Mouse (Mus musculus) telencephalon, adult 2 months (tissue): ENCODE results near the gene 9430038I01Rik.
"Not testable (repeated sequence)": the region's sequence is repeated elsewhere in the genome, so short reads cannot be mapped to it uniquely, and the experiment has no call there.

ENCODE experiments used
- DNase-seq: peaks from one replicate; pipeline ENCODE4 v3.0.0-alpha.2; 2011; ENCODE audit warnings: low read depth, low spot score

The 9430038I01Rik gene

DNA sequence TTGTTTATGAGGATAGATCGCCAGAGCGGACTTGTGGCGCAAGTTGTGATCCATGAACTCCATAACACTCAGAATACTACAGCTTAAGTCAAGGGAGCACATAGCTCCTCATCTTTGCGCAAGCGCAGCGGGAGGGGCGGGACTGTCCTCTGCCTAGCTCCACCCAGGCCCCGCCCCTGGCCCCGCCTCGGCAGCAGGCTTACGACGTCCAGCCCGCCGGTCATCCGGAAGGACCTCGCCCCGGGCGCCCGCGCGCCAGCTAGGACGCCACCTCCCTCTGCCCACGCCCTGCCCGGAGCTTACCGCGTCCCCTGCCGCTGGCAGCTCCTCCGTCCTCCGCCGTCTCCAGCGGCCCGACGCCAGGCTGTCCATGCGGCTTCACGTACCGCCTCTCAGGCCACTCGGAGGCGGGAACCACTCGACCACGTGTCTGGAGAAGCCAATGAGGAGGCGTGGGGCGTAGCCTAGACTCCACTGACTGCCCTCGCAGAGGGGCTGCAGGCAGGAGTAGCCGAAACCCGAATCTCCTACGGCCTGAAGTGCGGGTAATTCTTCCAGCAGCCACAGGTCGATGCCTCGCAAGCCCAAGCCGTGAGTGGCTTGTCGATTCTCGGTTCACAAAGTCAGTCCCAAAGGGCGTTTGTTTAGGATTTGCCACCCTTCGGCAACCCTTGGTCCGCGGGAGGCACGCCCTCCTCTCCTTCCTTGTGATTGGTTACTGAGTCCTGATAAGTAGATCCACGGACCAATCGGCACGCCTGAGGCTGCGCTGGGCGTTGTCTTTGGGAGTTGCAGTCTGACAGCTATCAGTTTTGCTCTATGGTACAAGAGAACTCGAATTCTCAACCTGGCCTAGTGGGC lies at the start of gene 9430038I01Rik:
TSS of gene 9430038I01Rik (minus strand) at position 426 of the 861 bp plus-strand sequence.
- peak; percentile 96 for DNase-seq

GRCm38 (mm10) chr7:137445321-137445720 lies 34.8 kb upstream of the 9430038I01Rik start:
- no peak for DNase-seq

DNA sequence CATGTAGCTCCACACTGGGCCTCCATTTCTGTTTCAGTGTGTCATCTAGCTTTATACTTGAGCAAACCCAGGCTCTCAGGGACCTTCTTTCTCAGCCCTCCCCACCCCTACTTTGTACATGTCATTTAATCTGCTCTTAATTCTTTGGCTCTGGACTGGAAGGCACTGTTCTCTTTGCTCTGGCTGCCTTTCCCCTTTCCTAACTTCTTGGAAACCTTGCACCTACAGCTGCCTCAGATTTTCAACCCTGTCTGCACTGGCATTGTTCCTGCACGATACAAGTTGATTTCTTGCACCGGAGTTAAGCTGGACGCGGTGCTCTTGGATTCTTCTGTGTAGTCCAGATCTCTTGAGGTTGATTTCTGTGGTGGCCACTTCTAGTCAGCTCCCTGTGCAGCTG lies 32.4 kb upstream of the 9430038I01Rik start:
- no peak for DNase-seq

DNA sequence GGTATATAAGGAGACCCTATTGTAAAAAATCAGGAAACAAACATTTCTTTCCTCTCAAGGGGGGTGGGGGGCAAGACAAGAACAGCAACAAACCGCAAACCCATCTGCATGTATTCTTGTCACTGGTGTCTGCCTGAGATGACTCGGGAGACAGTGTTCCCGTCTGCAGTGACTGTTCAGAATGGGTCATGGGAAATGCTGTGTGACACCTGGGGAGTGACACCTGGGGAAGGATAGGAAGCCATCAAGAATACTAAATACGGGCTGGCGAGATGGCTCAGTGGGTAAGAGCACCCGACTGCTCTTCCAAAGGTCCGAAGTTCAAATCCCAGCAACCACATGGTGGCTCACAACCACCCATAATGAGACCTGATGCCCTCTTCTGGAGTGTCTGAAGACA lies 28.4 kb upstream of the 9430038I01Rik start:
- not testable (repeated sequence) for DNase-seq

DNA sequence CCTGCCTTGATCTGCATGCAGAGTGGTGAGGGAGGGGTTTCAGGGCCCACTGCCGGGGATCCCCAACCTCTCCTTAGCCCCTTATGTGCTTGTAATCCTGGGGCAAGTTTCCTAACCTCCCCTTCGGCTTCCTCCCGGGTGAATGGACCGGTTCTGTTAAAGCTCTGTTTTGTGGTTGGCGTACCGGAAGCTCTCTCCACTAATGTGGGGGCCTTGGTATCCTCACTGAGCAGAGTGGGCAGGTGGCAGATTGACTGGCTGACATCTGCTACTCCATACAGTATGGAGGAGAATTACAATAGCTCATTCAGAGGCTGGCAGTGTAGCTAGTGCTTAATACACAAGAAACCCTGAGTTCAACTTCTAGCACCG lies 27.6 kb upstream of the 9430038I01Rik start:
- DNase-seq, result peak; percentile 50

DNA sequence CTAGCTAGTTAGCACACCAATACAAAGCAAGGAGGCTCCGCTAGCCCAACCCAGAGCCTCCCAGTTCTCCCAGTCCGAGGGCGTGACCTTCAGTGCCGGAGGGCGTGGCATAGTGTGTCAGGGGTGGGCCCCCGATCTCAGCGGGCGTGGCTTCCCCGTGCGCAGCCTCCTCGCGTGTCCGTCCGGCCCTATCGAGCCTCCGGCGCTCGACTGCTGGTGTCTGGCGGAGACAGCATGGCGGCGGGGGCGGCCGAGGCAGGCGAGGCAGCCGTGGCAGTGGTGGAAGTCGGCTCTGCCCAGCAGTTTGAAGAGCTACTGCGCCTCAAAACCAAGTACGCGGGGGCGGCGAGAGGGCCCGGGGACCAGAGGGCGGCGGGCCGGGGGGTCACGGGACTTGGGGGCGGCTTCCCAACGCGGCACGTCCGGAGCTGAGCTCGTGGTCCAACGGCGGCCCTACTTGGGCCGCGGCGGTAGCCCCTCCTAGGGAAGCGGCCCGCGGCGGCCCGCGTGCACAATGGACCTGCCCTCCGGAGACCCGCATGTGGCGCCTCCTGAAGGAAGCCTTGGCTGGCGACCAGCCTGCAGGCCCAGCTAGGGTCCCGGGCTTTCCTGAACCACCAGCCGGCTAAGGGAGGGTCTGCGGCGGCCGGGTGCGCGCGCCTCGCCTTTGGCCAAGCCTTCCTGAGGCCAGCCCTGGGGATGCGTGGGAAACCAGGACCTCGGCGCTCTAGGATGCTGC lies 27.0 kb upstream of the 9430038I01Rik start, which contains the start of gene Glrx3:
TSS of gene Glrx3 (plus strand) at position 175 of the 739 bp plus-strand sequence.
- DNase-seq, result peak; percentile 85

DNA sequence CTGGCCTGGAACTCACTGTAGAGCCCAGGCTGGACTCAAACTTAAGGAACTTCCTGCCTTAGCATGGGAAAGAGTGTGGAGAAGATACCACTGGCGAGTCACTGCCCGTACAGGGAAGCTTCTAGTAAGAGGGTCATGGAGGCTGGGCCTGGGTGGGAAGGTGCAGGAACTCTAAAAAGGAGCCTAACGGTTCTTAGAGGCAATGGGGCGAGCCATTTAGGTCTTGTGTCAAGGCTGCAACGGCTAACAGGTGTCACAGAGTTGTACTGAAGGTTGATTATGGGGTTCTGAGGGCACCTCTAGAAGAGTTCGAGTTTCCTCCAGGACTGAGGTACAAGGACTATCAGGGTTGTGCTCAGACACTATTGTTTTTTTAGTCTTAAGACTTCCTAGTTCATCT lies 26.3 kb upstream of the 9430038I01Rik start:
- no peak for DNase-seq

DNA sequence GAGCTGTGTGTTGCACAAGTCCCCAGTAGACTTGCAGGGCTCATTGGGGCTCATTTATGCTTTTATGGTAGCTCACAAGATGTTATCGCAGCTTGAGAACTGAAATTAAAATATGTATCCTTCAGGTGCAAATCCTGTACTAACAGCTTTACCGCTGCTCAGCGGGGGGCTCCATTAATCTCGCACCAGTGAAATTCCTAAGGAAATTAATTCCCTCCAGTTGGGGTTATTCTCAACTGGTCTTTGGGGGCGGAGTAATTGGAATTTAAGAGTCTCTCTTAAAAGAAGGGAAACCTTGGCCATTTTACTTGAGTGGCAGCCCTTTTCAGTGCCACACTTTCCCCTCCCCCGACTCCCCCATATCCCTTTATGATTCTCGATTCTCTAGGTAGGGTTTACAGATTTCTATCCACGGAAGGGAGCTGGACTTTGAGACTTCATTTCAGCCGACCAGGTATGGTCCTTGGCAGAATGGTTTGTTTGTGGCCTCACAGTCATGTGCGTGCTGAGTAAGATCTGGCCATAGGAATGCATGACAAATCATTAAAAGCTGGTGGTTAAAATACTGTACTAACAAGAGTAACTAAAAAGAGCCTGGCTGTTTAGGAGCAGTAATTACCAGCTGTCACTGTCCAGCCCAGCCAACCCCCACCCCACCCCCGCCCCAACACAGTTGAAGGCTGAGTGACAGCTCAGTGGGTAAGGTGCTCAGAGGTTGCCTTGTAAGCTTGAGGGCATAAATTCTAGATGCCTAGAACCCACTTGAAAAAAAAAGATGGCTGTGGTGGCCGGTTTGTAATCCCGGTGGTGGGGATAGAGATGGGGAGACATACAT lies 21.4 kb upstream of the 9430038I01Rik start:
- DNase-seq, result no peak

DNA sequence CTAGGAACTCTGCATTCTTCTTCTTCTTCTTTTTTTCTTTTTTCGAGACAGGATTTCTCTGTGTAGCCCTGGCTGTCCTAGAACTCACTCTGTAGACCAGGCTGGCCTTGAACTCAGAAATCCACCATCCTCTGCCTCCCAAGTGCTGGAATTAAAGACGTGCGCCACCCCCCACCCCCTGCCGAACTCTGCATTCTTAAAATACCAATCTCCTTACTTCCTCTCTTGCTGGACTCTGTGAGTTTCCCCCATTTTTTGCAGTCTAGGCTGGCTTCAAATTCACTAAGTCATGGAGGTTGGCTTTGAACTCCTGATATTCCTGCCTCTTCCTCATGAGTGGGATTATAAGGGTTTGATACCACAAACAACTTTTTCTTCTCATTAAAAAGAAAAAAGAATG lies 16.1 kb upstream of the 9430038I01Rik start:
- DNase-seq, result no peak

DNA sequence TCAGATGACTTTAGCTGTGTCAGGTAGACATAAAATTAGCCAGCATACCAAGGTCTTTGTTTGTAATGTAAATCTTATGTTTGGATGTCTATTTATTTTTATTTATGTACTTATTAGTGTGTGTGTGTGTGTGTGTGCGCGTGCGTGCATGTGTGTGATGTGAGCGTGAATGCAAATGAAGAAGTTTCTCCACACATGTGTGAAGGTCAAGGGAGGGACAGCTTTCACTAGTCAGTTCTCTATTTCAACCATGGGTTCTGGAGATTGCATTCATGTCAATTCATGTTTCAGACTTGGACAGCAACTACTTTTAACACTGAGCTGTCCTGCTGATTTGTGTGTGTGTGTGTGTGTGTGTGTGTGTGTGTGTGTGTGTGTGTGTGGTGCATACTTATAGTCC lies 10.7 kb upstream of the 9430038I01Rik start:
- DNase-seq, result no peak

GRCm38 (mm10) chr7:137420550-137420949 lies 10.0 kb upstream of the 9430038I01Rik start:
- DNase-seq, result no peak

DNA sequence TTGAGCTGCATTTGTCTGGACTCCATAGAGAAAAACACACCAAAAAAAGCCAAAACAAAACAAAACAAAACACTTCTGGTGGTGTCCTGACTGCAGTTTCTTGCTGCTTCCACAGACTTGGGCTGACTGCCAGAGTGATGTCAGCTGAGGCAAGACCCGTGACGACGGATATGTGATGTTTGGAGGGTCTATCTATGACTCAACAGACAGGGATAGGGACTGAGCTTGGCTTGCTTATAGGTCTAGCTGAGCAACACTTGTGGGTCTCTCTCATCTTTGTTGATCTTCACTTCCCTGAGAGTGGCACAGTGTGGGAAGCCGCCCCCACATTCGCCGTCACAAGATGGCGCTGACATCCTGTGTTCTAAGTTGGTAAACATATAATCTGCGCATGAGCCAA lies 4.1 kb upstream of the 9430038I01Rik start:
- DNase-seq, result no peak

- DNase-seq, result no peak
These were observed 3.0 kb downstream of the 9430038I01Rik start for GRCm38 (mm10) chr7:137407428-137408058.

GRCm38 (mm10) chr7:137404146-137404545 lies 6.4 kb downstream of the 9430038I01Rik start:
- DNase-seq, result no peak

DNA sequence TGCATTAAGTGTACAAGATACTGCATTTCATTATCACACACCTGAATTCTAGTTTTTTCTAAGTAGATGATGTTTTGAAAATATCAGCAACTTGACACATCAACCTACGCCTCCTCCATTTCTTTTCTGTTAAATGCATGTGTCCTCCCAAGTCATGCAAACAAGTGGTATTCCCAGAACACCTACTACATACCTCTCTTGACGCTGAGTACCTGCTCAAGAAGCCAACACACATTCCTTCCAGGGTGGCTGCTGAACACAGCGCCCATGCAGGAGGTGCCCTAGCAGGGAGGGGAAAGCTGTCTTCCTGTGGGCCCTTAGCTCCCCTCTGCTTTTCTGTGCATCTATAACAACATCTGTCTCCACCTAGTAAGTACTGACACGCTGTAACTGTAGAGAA lies 11.6 kb downstream of the 9430038I01Rik start:
- no peak for DNase-seq

DNA sequence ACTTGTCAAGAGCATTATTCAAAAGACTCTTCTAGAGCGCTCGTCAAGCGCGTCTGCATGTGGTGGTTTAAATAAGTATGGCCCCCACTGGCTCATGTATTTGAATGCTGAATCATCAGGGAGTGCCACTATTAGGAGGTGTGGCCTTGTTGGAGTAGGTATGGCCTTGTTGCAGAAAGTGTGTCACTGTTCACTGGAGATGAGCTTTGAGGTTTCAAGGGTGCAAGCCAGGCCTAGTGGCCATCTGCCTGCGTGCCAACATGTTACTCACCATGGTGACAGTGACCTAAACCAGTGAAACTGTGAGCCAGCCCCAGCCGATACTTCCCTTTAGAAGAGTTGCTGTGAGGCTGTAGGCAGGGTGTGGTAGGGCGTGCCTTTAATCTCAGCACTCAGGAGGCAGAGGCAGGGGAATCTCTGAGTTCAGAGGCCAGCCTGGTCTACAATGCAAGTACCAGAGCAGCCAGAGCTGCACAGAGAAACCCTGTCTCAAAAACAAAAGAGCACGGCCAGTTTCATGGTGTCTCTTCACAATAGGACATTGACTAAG lies 13.1 kb downstream of the 9430038I01Rik start:
- no peak for DNase-seq

- no peak for DNase-seq
These were observed 15.1 kb downstream of the 9430038I01Rik start for GRCm38 (mm10) chr7:137395421-137395820.

DNA sequence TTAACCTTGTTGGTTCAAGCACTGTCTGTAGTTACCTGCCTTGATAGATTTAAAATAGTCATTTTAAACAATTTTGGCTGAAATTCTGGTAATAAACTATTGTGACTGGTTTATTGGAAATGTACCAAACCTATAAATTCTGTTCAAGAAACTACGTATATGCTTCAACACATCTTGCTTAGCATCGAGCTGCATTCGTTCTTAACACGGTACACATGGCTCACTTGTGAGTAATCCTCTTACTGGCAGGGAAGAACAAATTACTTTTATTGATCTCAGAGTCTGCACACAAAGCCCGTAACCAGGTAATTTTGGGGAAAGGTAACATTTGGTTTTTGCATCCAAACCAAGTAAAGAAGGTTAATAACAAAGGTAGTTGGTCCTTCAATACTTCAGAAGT lies 22.7 kb downstream of the 9430038I01Rik start:
- no peak for DNase-seq

GRCm38 (mm10) chr7:137374996-137375395 lies 35.6 kb downstream of the 9430038I01Rik start:
- no peak for DNase-seq

GRCm38 (mm10) chr7:137371770-137372169 lies 38.8 kb downstream of the 9430038I01Rik start:
- DNase-seq, result no peak

DNA sequence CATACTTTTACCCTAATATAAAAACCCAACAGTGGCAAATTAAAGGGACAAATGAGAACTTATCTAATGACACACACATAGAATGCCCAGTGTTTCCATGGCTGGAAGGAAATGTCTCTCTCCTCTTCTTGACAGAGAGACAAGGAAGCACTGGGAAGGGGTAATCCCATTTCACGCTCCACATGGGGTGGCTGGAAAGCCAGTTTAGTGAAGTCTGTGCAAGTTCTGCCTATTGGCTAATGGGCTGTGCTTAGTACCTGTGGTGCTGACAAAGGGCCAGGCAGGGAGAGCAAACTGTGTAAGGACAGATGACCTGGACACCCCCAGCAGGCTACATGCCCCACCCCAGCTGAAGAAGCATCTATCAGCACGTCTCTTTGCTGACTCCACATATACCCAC lies 40.4 kb downstream of the 9430038I01Rik start:
- DNase-seq, result no peak
